Mouse (Mus musculus): Measurements from ENCODE around the gene Dock6. TPM values are rescaled to one million over a fixed set of nuclear protein-coding genes. Genes with fewer than 3 reads are reported as not detected.

Dock6 gene
- total and polyA plus RNA-seq, 3 experiments: 3.9 to 16.8 (median 11.6) TPM

- peaks cover 85% of the 10 kb centered on the region for H3K36me3 ChIP-seq (replicated peaks)
- no peak for DNase-seq (ENCODE audit: low spot score)
Observed at GRCm38 (mm10) chr9:21841340-21841739, 11.1 kb downstream of the Dock6 start.

GRCm38 (mm10) chr9:21840115-21840787, 12.2 kb downstream of the Dock6 start:
- DNase-seq (ENCODE audit: low spot score) (peak; percentile 62), ATAC-seq (ENCODE audit: extremely low read depth, insufficient number of reproducible peaks, low FRiP score, poor library complexity, severe bottlenecking) (no peak)
- no peaks in the 10 kb centered on the region for H3K27me3 ChIP-seq (ENCODE audit: insufficient read depth, low read length)
- no peaks in the 10 kb centered on the region for H3K4me1 ChIP-seq (ENCODE audit: insufficient read depth, low read depth, low read length)
- no peak for TF ChIP-seq GATA1 (IDR thresholded peaks at IDR 0.05; ENCODE audit: borderline replicate concordance, low read length)
- TF ChIP-seq CTCF (IDR thresholded peaks at IDR 0.05; ENCODE audit: low read depth, low read length): peak; percentile 46; the same call in 1 of the 2 replicates
- peaks cover 84% of the 10 kb centered on the region for H3K36me3 ChIP-seq (replicated peaks)
- no peak overlapping the region for H3K4me3 ChIP-seq (ENCODE audit: low read depth, low read length)
- H3K9me3 ChIP-seq (replicated peaks): no peaks in the 10 kb centered on the region

More at GRCm38 (mm10) chr9:21841340-21841739, 11.1 kb downstream of the Dock6 start:
- Histone ChIP-seq H3K9me3 (replicated peaks) (no peaks in the 10 kb centered on the region), H3K27me3 (ENCODE audit: insufficient read depth, low read length) (no peaks in the 10 kb centered on the region), H3K4me3 (ENCODE audit: low read depth, low read length) (no peak overlapping the region), H3K4me1 (ENCODE audit: insufficient read depth, low read depth, low read length) (peaks cover 5% of the 10 kb centered on the region; the same call in 1 of the 2 replicates)
- TF ChIP-seq POLR2AphosphoS5 (IDR thresholded peaks at IDR 0.05; ENCODE audit: insufficient replicate concordance, low read depth, low read length) (no peak), CTCF (IDR thresholded peaks at IDR 0.05; ENCODE audit: low read depth, low read length) (no peak), TAL1 (conservative IDR thresholded peaks at IDR 0.05; ENCODE audit: low read depth, low read length) (no peak), GATA1 (IDR thresholded peaks at IDR 0.05; ENCODE audit: borderline replicate concordance, low read length) (no peak), GATA2 (IDR thresholded peaks at IDR 0.05; ENCODE audit: borderline replicate concordance, low read depth, low read length) (no peak)
- ATAC-seq (ENCODE audit: extremely low read depth, insufficient number of reproducible peaks, low FRiP score, poor library complexity, severe bottlenecking): no peak

GRCm38 (mm10) chr9:21837690-21838089, 14.7 kb downstream of the Dock6 start:
- H3K4me1 ChIP-seq (ENCODE audit: insufficient read depth, low read depth, low read length): no peaks in the 10 kb centered on the region; the same call in 1 of the 2 replicates
- peaks cover 71% of the 10 kb centered on the region for H3K36me3 ChIP-seq (replicated peaks)
- H3K9me3 ChIP-seq (replicated peaks): no peaks in the 10 kb centered on the region
- DNase-seq (ENCODE audit: low spot score) (no peak), ATAC-seq (ENCODE audit: extremely low read depth, insufficient number of reproducible peaks, low FRiP score, poor library complexity, severe bottlenecking) (no peak)
- no peaks in the 10 kb centered on the region for H3K27me3 ChIP-seq (ENCODE audit: insufficient read depth, low read length)
- no peak overlapping the region for H3K4me3 ChIP-seq (ENCODE audit: low read depth, low read length)
- no peak for TF ChIP-seq CTCF (IDR thresholded peaks at IDR 0.05; ENCODE audit: low read depth, low read length)
- no peak for TF ChIP-seq POLR2AphosphoS5 (IDR thresholded peaks at IDR 0.05; ENCODE audit: insufficient replicate concordance, low read depth, low read length)
- no peak for TF ChIP-seq TAL1 (conservative IDR thresholded peaks at IDR 0.05; ENCODE audit: low read depth, low read length)
- TF ChIP-seq GATA1 (IDR thresholded peaks at IDR 0.05; ENCODE audit: borderline replicate concordance, low read length): no peak
- TF ChIP-seq GATA2 (IDR thresholded peaks at IDR 0.05; ENCODE audit: borderline replicate concordance, low read depth, low read length): no peak

GRCm38 (mm10) chr9:21835258-21835912, 17.1 kb downstream of the Dock6 start, which contains the start of gene Angptl8:
Gene Angptl8, plus strand, starts transcription at chr9:21835510.
- H3K4me1 ChIP-seq (ENCODE audit: insufficient read depth, low read depth, low read length): no peaks in the 10 kb centered on the region; the same call in 1 of the 2 replicates
- TF ChIP-seq CTCF (IDR thresholded peaks at IDR 0.05; ENCODE audit: low read depth, low read length) (no peak), POLR2AphosphoS5 (IDR thresholded peaks at IDR 0.05; ENCODE audit: insufficient replicate concordance, low read depth, low read length) (no peak), GATA2 (IDR thresholded peaks at IDR 0.05; ENCODE audit: borderline replicate concordance, low read depth, low read length) (no peak), GATA1 (IDR thresholded peaks at IDR 0.05; ENCODE audit: borderline replicate concordance, low read length) (no peak), TAL1 (conservative IDR thresholded peaks at IDR 0.05; ENCODE audit: low read depth, low read length) (no peak)
- peaks cover 52% of the 10 kb centered on the region for H3K36me3 ChIP-seq (replicated peaks)
- H3K27me3 ChIP-seq (ENCODE audit: insufficient read depth, low read length): no peaks in the 10 kb centered on the region
- ATAC-seq (ENCODE audit: extremely low read depth, insufficient number of reproducible peaks, low FRiP score, poor library complexity, severe bottlenecking) (no peak), DNase-seq (ENCODE audit: low spot score) (no peak)
- no peak within 1 kb of the TSS for H3K4me3 ChIP-seq (ENCODE audit: low read depth, low read length)
- no peaks in the 10 kb centered on the region for H3K9me3 ChIP-seq (replicated peaks)

- ATAC-seq (ENCODE audit: extremely low read depth, insufficient number of reproducible peaks, low FRiP score, poor library complexity, severe bottlenecking) (no peak), DNase-seq (ENCODE audit: low spot score) (no peak)
- no peak for TF ChIP-seq GATA1 (IDR thresholded peaks at IDR 0.05; ENCODE audit: borderline replicate concordance, low read length)
- no peak for TF ChIP-seq GATA2 (IDR thresholded peaks at IDR 0.05; ENCODE audit: borderline replicate concordance, low read depth, low read length)
- no peak for TF ChIP-seq CTCF (IDR thresholded peaks at IDR 0.05; ENCODE audit: low read depth, low read length)
- TF ChIP-seq TAL1 (conservative IDR thresholded peaks at IDR 0.05; ENCODE audit: low read depth, low read length): no peak
- TF ChIP-seq POLR2AphosphoS5 (IDR thresholded peaks at IDR 0.05; ENCODE audit: insufficient replicate concordance, low read depth, low read length): no peak
- Histone ChIP-seq H3K9me3 (replicated peaks) (no peaks in the 10 kb centered on the region), H3K27me3 (ENCODE audit: insufficient read depth, low read length) (no peaks in the 10 kb centered on the region), H3K4me3 (ENCODE audit: low read depth, low read length) (no peak overlapping the region), H3K4me1 (ENCODE audit: insufficient read depth, low read depth, low read length) (no peaks in the 10 kb centered on the region; the same call in 1 of the 2 replicates), H3K36me3 (replicated peaks) (peaks cover 34% of the 10 kb centered on the region)
Observed at GRCm38 (mm10) chr9:21831558-21832240, 20.7 kb downstream of the Dock6 start.

- TF ChIP-seq CTCF (IDR thresholded peaks at IDR 0.05; ENCODE audit: low read depth, low read length) (no peak), GATA2 (IDR thresholded peaks at IDR 0.05; ENCODE audit: borderline replicate concordance, low read depth, low read length) (no peak), TAL1 (conservative IDR thresholded peaks at IDR 0.05; ENCODE audit: low read depth, low read length) (no peak), POLR2AphosphoS5 (IDR thresholded peaks at IDR 0.05; ENCODE audit: insufficient replicate concordance, low read depth, low read length) (no peak), GATA1 (IDR thresholded peaks at IDR 0.05; ENCODE audit: borderline replicate concordance, low read length) (no peak)
- no peaks in the 10 kb centered on the region for H3K9me3 ChIP-seq (replicated peaks)
- H3K4me3 ChIP-seq (ENCODE audit: low read depth, low read length): no peak overlapping the region
- no peaks in the 10 kb centered on the region for H3K27me3 ChIP-seq (ENCODE audit: insufficient read depth, low read length)
- DNase-seq (ENCODE audit: low spot score): no peak
- H3K36me3 ChIP-seq (replicated peaks): peaks cover 28% of the 10 kb centered on the region
- H3K4me1 ChIP-seq (ENCODE audit: insufficient read depth, low read depth, low read length): no peaks in the 10 kb centered on the region; the same call in 1 of the 2 replicates
- ATAC-seq (ENCODE audit: extremely low read depth, insufficient number of reproducible peaks, low FRiP score, poor library complexity, severe bottlenecking): no peak
Observed at GRCm38 (mm10) chr9:21830936-21831335, 21.5 kb downstream of the Dock6 start.
